Mouse (Mus musculus) limb, embryonic 11.5 days (tissue): Measurements from ENCODE around the gene 2210016L21Rik. TPM values are rescaled to one million over a fixed set of nuclear protein-coding genes. Genes with fewer than 3 reads are reported as not detected.
"Not testable (repeated sequence)": the region's sequence is repeated elsewhere in the genome, so short reads cannot be mapped to it uniquely, and the experiment has no call there.

Experiments
- ATAC-seq: fragments of 200-750 bp; cut with Nextera tagmentation; 2 replicates; pipeline ENCODE4 v1.8.0; 2017; ENCODE audit warnings: low read depth; ENCODE audit not compliant: insufficient number of reproducible peaks, low FRiP score, low TSS enrichment
- DNase-seq: peaks from one replicate; pipeline ENCODE4 v3.0.0-alpha.2; 2015; ENCODE audit warnings: low spot score
- H3K27ac ChIP-seq: fragments of 300-500 bp; sonication (generic); replicated peaks from 2 replicates; pipeline ENCODE4 v1.5.1; 2014; ENCODE audit warnings: low read depth, mild to moderate bottlenecking, low read length
- H3K27me3 ChIP-seq: fragments of 300-500 bp; sonication (generic); 2 replicates; pipeline ENCODE4 v1.6.1; 2014; ENCODE audit warnings: mild to moderate bottlenecking, low read length, mixed read lengths; ENCODE audit not compliant: control insufficient read depth, insufficient read depth
- H3K36me3 ChIP-seq: fragments of 300-500 bp; sonication (generic); 2 replicates; pipeline ENCODE4 v1.6.1; 2014; ENCODE audit warnings: mild to moderate bottlenecking, low read length, moderate library complexity, mixed read lengths; ENCODE audit not compliant: control insufficient read depth, insufficient read depth
- H3K4me1 ChIP-seq: fragments of 300-500 bp; sonication (generic); 2 replicates; pipeline ENCODE4 v1.6.1; 2014; ENCODE audit warnings: low read length, mixed read lengths; ENCODE audit not compliant: control insufficient read depth, insufficient read depth
- H3K4me2 ChIP-seq: fragments of 300-500 bp; sonication (generic); 2 replicates; pipeline ENCODE4 v1.6.1; 2014; ENCODE audit warnings: low read depth, mild to moderate bottlenecking, moderate library complexity; ENCODE audit not compliant: severe bottlenecking
- H3K4me3 ChIP-seq: fragments of 300-500 bp; sonication (generic); 2 replicates; pipeline ENCODE4 v1.5.1; 2014; ENCODE audit warnings: low read depth, low read length
- H3K9ac ChIP-seq: fragments of 300-500 bp; sonication (generic); 2 replicates; pipeline ENCODE4 v1.6.1; 2014; ENCODE audit warnings: mild to moderate bottlenecking, low read length
- H3K9me3 ChIP-seq: fragments of 300-500 bp; sonication (generic); 2 replicates; pipeline ENCODE4 v1.6.1; 2016; ENCODE audit warnings: low read length; ENCODE audit not compliant: control insufficient read depth
- WGBS: fragments of 180-500 bp; shearing (Covaris S2); extraction: QIAGEN DNeasy Blood & Tissue Kit; methylation state at CpG from one replicate; pipeline ENCODE4 v1.1.7; 2014; 5-methylcytosine and 5-hydroxymethylcytosine counted together
- polyA plus RNA-seq: library from polyadenylated mRNA; unstranded; fragments of >200 nt; fragmentation: Nextera tagmentation; extraction: Ambion mirVana; gene quantifications from 2 replicates; pipeline ENCODE4 v1.2.1, GENCODE M21; 2014

2210016L21Rik gene
- polyA plus RNA-seq, 1 experiment from 2014 or later = 55.2 TPM

- Histone ChIP-seq H3K4me1 (no peaks in the 10 kb centered on the region), H3K9ac (no peak overlapping the region), H3K27me3 (no peaks in the 10 kb centered on the region), H3K4me2 (no peak overlapping the region), H3K27ac (no peak overlapping the region), H3K4me3 (no peak overlapping the region), H3K9me3 (no peaks in the 10 kb centered on the region), H3K36me3 (no peaks in the 10 kb centered on the region)
- 94% methylated on average over 9 of the region's 9 CpGs for WGBS
- ATAC-seq (no peak), DNase-seq (no peak)
Measured at GRCm38 (mm10) chr5:114926753-114927152, 15.2 kb upstream of the 2210016L21Rik start.

- H3K4me1 ChIP-seq = no peaks in the 10 kb centered on the region
- no peak overlapping the region for H3K4me2 ChIP-seq
- H3K27ac ChIP-seq = no peak overlapping the region
- no peak overlapping the region for H3K9ac ChIP-seq
- DNase-seq = no peak
- no peaks in the 10 kb centered on the region for H3K9me3 ChIP-seq
- ATAC-seq = no peak
- 60% methylated on average over 5 of the region's 5 CpGs for WGBS
- no peaks in the 10 kb centered on the region for H3K36me3 ChIP-seq
- no peak overlapping the region for H3K4me3 ChIP-seq
- no peaks in the 10 kb centered on the region for H3K27me3 ChIP-seq
Measured at GRCm38 (mm10) chr5:114931626-114932025, 10.3 kb upstream of the 2210016L21Rik start.

- Histone ChIP-seq H3K9ac (no peak overlapping the region), H3K9me3 (no peaks in the 10 kb centered on the region), H3K27me3 (no peaks in the 10 kb centered on the region), H3K4me3 (no peak overlapping the region), H3K4me2 (no peak overlapping the region), H3K36me3 (no peaks in the 10 kb centered on the region), H3K4me1 (no peaks in the 10 kb centered on the region), H3K27ac (no peak overlapping the region)
- DNase-seq = no peak
- ATAC-seq = no peak
- WGBS = 89% methylated on average over 8 of the region's 8 CpGs
Measured at GRCm38 (mm10) chr5:114933206-114933605, 8.8 kb upstream of the 2210016L21Rik start.

- WGBS = 25% methylated on average over 3 of the region's 3 CpGs
- Histone ChIP-seq H3K36me3 (no peaks in the 10 kb centered on the region), H3K4me3 (no peak overlapping the region), H3K27me3 (no peaks in the 10 kb centered on the region), H3K9ac (no peak overlapping the region), H3K9me3 (0 out of 2 replicates have a peak, but pooled peaks cover 2% of the 10 kb centered on the region), H3K27ac (no peak overlapping the region), H3K4me1 (no peaks in the 10 kb centered on the region), H3K4me2 (no peak overlapping the region)
- DNase-seq (no peak), ATAC-seq (no peak)
Measured at GRCm38 (mm10) chr5:114935838-114936237, 6.1 kb upstream of the 2210016L21Rik start.

- H3K9me3 ChIP-seq, H3K4me3 ChIP-seq, DNase-seq, H3K27ac ChIP-seq, H3K27me3 ChIP-seq, H3K4me1 ChIP-seq, H3K4me2 ChIP-seq, H3K9ac ChIP-seq, ATAC-seq, H3K36me3 ChIP-seq: not testable (repeated sequence)
- WGBS = 60% methylated on average over 3 of the region's 3 CpGs
Measured at GRCm38 (mm10) chr5:114941138-114941537, 820 bp upstream of the 2210016L21Rik start.

GRCm38 (mm10) chr5:114942766-114943130, 790 bp downstream of the 2210016L21Rik start:
- H3K36me3 ChIP-seq = peaks cover 4% of the 10 kb centered on the region; the same call in 1 of the 2 replicates
- H3K27ac ChIP-seq = no peak overlapping the region
- H3K9ac ChIP-seq = peak overlapping the region; percentile 93
- H3K4me2 ChIP-seq = peak overlapping the region; percentile 79
- H3K9me3 ChIP-seq = 0 out of 2 replicates have a peak, but pooled peaks cover 2% of the 10 kb centered on the region
- WGBS = 44% methylated on average over 4 of the region's 4 CpGs
- DNase-seq (no peak), ATAC-seq (no peak)
- no peaks in the 10 kb centered on the region for H3K27me3 ChIP-seq
- peak overlapping the region; percentile 94 for H3K4me3 ChIP-seq
- 0 out of 2 replicates have a peak, but pooled peaks cover 3% of the 10 kb centered on the region for H3K4me1 ChIP-seq

GRCm38 (mm10) chr5:114945072-114945471, 3.1 kb downstream of the 2210016L21Rik start:
- Histone ChIP-seq H3K27ac (no peak overlapping the region), H3K9ac (no peak overlapping the region), H3K27me3 (no peaks in the 10 kb centered on the region), H3K36me3 (peaks cover 22% of the 10 kb centered on the region), H3K9me3 (no peaks in the 10 kb centered on the region), H3K4me1 (0 out of 2 replicates have a peak, but pooled peaks cover 3% of the 10 kb centered on the region), H3K4me3 (no peak overlapping the region), H3K4me2 (no peak overlapping the region)
- 84% methylated on average over 10 of the region's 10 CpGs for whole genome bisulfite sequencing
- ATAC-seq = no peak
- no peak for DNase-seq

GRCm38 (mm10) chr5:114948891-114949290, 6.9 kb downstream of the 2210016L21Rik start:
- peaks cover 22% of the 10 kb centered on the region for H3K36me3 ChIP-seq
- ATAC-seq = no peak
- H3K9me3 ChIP-seq = no peaks in the 10 kb centered on the region
- H3K4me1 ChIP-seq = no peaks in the 10 kb centered on the region; the same call in 1 of the 2 replicates
- H3K4me2 ChIP-seq = no peak overlapping the region
- no peak overlapping the region for H3K9ac ChIP-seq
- H3K27ac ChIP-seq = no peak overlapping the region
- H3K27me3 ChIP-seq = no peaks in the 10 kb centered on the region
- H3K4me3 ChIP-seq = no peak overlapping the region
- no peak for DNase-seq
- WGBS = 82% methylated on average over 6 of the region's 6 CpGs

- ATAC-seq = no peak
- H3K4me3 ChIP-seq = no peak overlapping the region
- no peak overlapping the region for H3K27ac ChIP-seq
- no peak overlapping the region for H3K4me2 ChIP-seq
- peaks cover 22% of the 10 kb centered on the region for H3K36me3 ChIP-seq
- H3K9me3 ChIP-seq = no peaks in the 10 kb centered on the region
- H3K4me1 ChIP-seq = no peaks in the 10 kb centered on the region; the same call in 1 of the 2 replicates
- no peaks in the 10 kb centered on the region for H3K27me3 ChIP-seq
- DNase-seq = no peak
- no peak overlapping the region for H3K9ac ChIP-seq
- 76% methylated on average over 5 of the region's 5 CpGs for WGBS
Measured at GRCm38 (mm10) chr5:114949316-114949715, 7.4 kb downstream of the 2210016L21Rik start.
